Mouse (Mus musculus): ENCODE measurements at regions not wholly inside any gene's neighbourhood (a gene's known extent, or its start where the extent isn't known, plus 50 kb on each side); places are given as distances from the start of the nearest gene placed in this dataset.

DNA sequence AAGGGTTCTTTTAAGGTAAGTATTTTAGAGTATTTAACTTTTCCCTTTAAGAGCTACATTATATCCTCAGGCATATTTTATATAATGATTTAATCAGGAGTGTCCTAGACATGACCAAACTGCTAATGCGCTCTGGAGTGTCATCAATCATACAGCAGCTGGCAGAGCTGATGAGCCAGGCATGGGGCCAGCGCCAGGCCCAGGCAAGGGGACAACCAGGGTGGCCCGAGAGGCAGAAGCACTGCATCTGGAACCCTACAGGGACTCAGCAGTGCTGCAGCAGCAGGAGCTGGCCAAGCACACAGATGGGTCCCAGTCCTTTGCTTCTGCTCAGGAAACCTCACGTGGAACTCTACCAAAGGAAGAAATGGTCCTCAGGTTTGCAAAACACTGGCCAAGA lies 160.1 kb upstream of the Car8 start:
- Histone ChIP-seq H3K36me3 (ENCODE audit: control insufficient read depth, insufficient read depth, low read length, poor library complexity, severe bottlenecking) (no peaks in the 10 kb centered on the region), H3K27me3 (ENCODE audit: control insufficient read depth, insufficient read depth, low read length, poor library complexity, severe bottlenecking) (no peaks in the 10 kb centered on the region)
- no peak for DNase-seq (ENCODE audit: low read depth, low spot score)

DNA sequence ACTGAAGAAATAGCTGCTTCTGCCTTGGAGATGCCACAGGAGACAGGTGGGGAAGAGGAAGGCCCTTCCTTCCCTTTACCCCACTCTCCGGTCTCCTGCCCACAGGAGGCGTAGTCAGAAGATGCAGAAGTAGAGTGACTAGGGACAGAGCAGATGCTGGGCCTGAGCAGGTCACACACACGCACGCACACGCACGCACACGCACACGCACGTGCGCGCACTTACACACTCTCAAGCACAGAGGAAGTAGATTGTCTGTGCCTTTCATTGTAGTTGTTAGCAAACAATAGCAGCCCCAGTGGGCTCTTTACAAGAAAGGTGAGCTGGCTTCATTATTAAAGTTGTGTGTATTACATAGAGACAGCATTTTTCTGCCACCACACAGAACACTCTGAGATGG lies 144.3 kb upstream of the Car8 start:
- no peaks in the 10 kb centered on the region for H3K27me3 ChIP-seq (ENCODE audit: control insufficient read depth, insufficient read depth, low read length, poor library complexity, severe bottlenecking)
- peak; percentile 5 for DNase-seq (ENCODE audit: low read depth, low spot score)
- no peaks in the 10 kb centered on the region for H3K36me3 ChIP-seq (ENCODE audit: control insufficient read depth, insufficient read depth, low read length, poor library complexity, severe bottlenecking)

DNA sequence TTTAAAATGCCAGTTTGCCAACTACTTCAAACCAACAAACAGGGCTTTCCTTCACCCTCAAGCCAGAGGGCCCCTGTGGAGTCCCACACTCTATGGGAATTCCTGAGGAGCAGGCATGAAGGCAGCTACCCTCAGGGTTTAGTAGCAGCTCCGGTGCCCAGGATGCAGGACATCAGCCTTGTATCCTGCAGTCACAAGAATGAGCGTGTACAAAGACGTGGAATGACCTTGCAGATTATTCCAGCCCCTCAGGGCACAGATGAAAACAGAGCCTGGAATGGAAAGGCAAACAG lies 143.2 kb upstream of the Car8 start:
- Histone ChIP-seq H3K36me3 (ENCODE audit: control insufficient read depth, insufficient read depth, low read length, poor library complexity, severe bottlenecking) (no peaks in the 10 kb centered on the region), H3K27me3 (ENCODE audit: control insufficient read depth, insufficient read depth, low read length, poor library complexity, severe bottlenecking) (no peaks in the 10 kb centered on the region)
- DNase-seq (ENCODE audit: low read depth, low spot score) = no peak

DNA sequence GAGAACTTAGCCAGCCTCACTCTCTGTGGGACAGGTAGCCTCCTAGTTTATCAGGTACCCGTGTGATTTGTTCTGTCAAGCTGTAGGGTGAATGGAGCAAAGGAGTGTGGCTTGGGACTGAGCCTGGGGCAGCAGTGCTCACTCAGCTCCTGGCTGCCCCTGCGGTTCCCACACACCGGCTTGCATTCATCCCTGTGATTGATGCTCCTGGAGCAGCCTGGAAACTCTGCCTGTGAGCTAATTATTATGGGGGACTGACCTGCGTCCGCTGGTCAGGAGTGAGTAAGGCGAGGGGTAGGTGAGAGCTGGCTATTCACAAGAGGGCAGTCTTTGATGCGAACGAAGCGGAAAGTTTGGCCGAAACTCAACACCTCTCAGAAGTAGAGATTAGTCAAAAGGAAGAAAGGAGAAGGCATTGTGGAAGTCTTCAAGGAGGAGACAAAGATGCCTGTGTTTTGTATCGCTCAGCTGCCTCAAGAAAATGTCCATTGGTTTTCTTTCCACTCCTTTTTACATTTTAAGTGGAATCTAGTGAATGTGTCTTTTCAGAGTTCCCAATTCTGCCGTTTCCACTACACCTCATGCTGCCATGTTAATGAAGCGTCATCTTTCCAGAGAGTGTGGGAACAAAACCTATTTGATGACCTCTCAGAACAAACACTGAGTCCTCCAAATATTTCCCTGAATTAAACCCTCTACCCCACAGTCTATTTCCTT lies 142.7 kb upstream of the Car8 start:
- Histone ChIP-seq H3K27me3 (ENCODE audit: control insufficient read depth, insufficient read depth, low read length, poor library complexity, severe bottlenecking) (no peaks in the 10 kb centered on the region), H3K36me3 (ENCODE audit: control insufficient read depth, insufficient read depth, low read length, poor library complexity, severe bottlenecking) (no peaks in the 10 kb centered on the region)
- no peak for DNase-seq (ENCODE audit: low read depth, low spot score)

DNA sequence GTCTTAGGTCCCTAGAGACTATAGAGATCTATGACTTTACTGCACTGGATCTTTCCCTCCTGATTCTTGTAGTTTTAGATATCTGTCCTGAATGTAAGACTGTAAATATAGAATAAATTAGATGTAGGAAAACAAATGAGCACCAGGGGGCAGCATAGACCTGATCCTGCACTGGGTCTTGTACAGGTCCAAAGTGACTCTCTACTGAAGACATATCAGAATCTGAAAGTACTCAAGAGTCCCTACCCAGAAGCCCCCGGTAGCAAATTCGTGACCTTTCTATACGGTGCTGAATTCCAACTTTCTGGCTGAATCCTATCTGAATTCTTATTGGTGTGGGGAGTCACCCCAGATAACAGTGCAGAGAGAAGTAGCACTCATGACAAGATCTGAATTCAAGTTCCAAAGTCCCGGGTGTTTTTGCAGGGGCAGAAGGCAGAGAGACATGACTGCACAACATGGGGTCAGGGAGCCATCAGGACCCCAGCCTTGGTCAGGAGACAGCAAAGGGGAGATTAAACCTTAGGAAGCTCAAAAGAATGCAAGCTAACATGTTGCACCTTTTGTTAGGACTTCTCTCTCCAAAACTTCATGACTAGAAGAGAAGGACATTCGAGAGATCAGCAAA lies 142.0 kb upstream of the Car8 start:
- no peaks in the 10 kb centered on the region for H3K27me3 ChIP-seq (ENCODE audit: control insufficient read depth, insufficient read depth, low read length, poor library complexity, severe bottlenecking)
- DNase-seq (ENCODE audit: low read depth, low spot score) = peak; percentile 71
- H3K36me3 ChIP-seq (ENCODE audit: control insufficient read depth, insufficient read depth, low read length, poor library complexity, severe bottlenecking) = no peaks in the 10 kb centered on the region

DNA sequence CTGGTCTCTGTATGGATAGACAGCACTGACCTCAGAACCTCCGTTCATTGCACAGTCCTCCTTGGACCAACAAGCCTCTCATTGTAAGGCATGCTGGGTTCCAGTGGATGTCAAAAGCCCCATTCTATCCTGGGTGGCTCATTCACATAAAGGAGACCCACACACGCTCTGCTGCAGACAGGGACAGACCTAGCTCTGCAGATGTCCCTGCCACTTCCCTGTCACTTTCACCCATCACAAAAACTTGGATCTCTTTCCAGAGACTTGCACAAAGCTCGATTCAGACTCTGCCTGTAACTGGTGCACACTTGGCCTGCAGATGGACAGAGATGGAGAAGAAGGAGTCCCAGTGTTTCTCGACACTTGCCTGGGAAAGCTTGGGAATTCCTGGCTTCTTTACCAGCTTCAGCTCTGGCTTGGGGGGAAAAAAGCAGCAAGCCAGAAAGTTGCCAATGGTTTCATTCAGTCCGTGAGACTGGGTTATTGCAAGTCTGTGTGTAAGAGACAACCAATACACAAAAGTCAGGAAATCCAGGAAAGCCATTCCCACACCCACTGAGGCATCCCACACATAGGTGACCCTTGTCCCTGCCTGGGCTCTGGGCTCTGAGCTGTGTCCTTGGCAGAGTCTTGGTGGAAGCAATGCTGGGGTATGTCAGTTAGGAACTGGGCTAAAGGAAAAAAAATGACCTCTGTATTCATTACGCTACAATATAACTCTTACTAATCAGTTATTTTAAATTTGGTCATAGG lies 136.1 kb upstream of the Car8 start:
- no peak for DNase-seq (ENCODE audit: low read depth, low spot score)
- Histone ChIP-seq H3K27me3 (ENCODE audit: control insufficient read depth, insufficient read depth, low read length, poor library complexity, severe bottlenecking) (no peaks in the 10 kb centered on the region), H3K36me3 (ENCODE audit: control insufficient read depth, insufficient read depth, low read length, poor library complexity, severe bottlenecking) (no peaks in the 10 kb centered on the region)

DNA sequence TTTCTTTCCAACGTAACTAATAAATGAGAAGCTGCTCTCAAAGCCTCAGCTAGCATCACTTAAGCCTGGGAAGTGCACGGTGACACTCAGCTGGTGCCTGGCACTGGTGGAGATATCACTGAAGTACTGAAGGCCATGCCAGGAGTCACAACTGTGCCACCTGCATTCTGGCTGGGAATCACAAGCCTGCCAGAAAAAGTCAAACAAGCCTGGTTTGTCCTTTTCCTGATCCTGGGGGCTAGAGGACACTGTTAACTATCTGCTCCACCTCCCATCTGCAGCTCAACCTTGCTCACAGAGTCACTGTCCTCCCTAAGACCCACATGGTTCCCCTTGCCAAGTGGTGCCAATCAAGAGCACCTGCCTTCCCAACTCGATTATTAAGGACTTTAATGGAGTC lies 135.2 kb upstream of the Car8 start:
- no peaks in the 10 kb centered on the region for H3K27me3 ChIP-seq (ENCODE audit: control insufficient read depth, insufficient read depth, low read length, poor library complexity, severe bottlenecking)
- no peaks in the 10 kb centered on the region for H3K36me3 ChIP-seq (ENCODE audit: control insufficient read depth, insufficient read depth, low read length, poor library complexity, severe bottlenecking)
- no peak for DNase-seq (ENCODE audit: low read depth, low spot score)

DNA sequence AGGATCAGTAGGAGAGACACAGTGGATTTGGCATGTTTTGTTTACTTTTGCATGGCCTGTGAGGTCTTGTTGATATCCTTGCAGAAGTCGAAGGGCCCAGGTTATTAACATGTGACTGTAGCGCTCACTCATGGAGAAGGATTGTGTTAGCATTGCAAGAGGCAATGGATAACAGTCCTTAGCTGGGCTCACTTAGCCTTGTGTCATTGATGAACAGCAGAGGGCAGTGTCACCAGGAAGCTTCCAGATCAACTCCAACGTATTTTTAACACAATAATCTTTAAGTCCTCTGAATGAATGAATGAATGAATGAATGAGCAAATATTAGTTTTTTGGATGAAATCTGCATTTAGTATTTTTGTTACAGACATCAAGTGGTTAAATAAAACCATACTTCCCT lies 133.2 kb upstream of the Car8 start:
- Histone ChIP-seq H3K36me3 (ENCODE audit: control insufficient read depth, insufficient read depth, low read length, poor library complexity, severe bottlenecking) (no peaks in the 10 kb centered on the region), H3K27me3 (ENCODE audit: control insufficient read depth, insufficient read depth, low read length, poor library complexity, severe bottlenecking) (no peaks in the 10 kb centered on the region)
- DNase-seq (ENCODE audit: low read depth, low spot score) = peak; percentile 5

DNA sequence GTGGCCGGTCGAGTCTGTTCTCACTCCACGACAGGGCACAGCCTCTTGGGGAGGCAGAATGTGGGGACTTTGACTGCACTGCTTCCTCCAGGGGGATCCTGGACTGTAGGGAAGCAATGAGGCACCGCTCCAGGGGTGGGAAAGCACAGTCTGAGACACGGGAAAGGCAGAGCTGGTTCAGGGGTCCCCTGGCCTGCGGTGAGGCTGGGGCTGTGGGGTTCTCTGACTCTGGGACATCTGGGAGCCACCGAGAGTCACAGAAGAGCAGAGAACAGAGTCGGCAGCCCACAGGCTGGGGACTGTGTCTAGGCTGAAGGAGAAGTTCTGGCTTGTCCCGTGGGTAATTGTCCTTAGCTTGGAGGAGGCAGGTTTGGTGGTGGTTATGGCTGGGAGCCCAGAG lies 131.9 kb upstream of the Car8 start:
- no peaks in the 10 kb centered on the region for H3K36me3 ChIP-seq (ENCODE audit: control insufficient read depth, insufficient read depth, low read length, poor library complexity, severe bottlenecking)
- DNase-seq (ENCODE audit: low read depth, low spot score) = no peak
- no peaks in the 10 kb centered on the region for H3K27me3 ChIP-seq (ENCODE audit: control insufficient read depth, insufficient read depth, low read length, poor library complexity, severe bottlenecking)

DNA sequence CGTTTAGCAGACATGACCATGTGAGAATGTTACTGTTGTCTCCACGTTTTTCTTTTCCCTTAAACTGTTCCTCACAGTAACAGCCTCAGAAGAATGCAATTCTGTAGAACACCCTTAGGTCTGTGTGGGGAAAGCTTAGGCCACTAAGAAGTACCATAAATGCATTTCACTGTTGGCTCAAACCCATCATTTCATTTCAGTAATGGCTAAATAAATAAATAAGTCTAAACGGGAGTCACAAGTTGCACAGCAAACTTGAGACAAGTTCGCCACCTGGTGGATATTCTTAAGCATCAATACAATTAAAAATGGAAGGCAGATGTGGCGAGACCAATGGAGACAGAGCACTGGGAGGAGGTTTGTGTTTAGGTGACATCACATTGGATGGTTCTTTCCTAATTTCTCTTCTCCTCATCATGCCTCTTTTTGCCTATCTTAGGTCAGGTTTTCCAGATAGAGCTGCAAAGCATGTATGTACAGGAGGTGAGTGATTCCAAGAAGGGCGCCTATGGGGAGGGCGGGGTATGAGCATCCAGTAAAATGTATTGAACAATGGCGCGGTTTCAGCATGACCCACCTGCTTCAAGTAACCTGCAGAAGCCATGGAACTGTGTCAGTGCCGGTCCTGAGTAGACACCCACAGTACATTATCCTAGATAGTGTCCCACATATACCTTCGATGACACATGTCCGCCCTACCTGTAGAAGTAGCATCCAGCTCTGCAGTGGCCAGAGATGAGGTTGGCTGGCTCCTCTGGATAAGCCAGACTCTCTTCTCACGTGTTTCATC lies 128.8 kb upstream of the Car8 start:
- Histone ChIP-seq H3K36me3 (ENCODE audit: control insufficient read depth, insufficient read depth, low read length, poor library complexity, severe bottlenecking) (no peaks in the 10 kb centered on the region), H3K27me3 (ENCODE audit: control insufficient read depth, insufficient read depth, low read length, poor library complexity, severe bottlenecking) (no peaks in the 10 kb centered on the region)
- DNase-seq (ENCODE audit: low read depth, low spot score) = peak; percentile 51

DNA sequence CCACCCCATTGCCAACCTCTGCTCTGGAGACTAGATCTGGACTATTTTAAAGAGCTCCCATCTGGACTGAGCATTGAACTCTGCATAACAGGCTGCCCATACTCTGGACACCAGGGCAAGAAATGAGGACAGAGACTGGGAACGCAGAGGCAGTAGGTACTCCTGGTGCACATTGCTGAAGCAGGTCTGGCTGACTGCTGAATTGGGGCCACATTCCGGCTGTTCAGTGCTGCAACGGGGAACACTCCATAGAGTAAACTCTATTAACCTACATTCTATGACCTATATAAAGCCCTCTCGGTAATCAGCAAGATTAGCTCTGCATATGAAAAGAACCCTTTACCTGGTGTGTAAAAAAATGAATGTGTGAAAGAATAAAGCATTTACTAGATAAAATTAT lies 128.1 kb upstream of the Car8 start:
- no peaks in the 10 kb centered on the region for H3K27me3 ChIP-seq (ENCODE audit: control insufficient read depth, insufficient read depth, low read length, poor library complexity, severe bottlenecking)
- no peak for DNase-seq (ENCODE audit: low read depth, low spot score)

DNA sequence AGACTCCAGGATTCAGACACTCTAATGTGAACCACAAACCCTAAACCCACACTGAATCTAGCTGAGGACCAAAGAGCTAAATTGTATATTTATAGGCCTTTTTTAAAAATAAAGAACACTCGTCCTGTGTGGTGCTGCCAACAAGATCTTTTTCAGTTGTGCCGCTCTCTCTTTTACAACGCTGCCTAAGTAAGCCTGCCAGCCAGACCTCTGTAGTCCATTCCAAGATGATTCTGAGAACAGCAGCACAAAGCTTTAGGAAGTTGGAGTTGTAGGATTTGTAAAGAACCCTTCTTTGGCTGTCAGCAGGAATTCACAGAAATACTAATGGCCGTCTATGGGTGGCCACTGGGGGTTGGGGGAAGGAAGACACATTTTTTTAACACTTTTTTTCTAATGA lies 123.6 kb upstream of the Car8 start:
- H3K27me3 ChIP-seq (ENCODE audit: control insufficient read depth, insufficient read depth, low read length, poor library complexity, severe bottlenecking) = no peaks in the 10 kb centered on the region
- DNase-seq (ENCODE audit: low read depth, low spot score) = no peak

More for the DNA sequence above, 128.1 kb upstream of the Car8 start:
- H3K36me3 ChIP-seq (ENCODE audit: control insufficient read depth, insufficient read depth, low read length, poor library complexity, severe bottlenecking) = no peaks in the 10 kb centered on the region

DNA sequence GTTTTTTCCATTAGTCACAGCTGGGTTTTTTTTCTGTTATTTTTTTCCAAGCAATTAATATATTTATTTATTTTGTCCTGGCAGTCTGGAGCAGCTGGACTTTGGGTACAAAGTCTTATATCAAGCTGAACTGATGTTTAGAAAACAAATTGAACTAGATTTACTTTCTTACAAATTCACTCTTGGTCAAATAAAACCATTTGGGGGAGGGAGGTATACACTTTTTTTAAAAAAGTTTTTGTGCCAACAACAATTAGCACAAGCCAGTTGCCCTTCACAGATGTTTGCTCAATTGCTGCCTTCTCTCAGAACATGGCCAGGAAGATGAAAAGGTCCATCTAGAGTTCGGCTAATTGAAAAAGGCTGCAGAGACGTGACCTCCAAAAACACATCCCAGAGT lies 123.1 kb upstream of the Car8 start:
- Histone ChIP-seq H3K27me3 (ENCODE audit: control insufficient read depth, insufficient read depth, low read length, poor library complexity, severe bottlenecking) (no peaks in the 10 kb centered on the region), H3K36me3 (ENCODE audit: control insufficient read depth, insufficient read depth, low read length, poor library complexity, severe bottlenecking) (no peaks in the 10 kb centered on the region)
- DNase-seq (ENCODE audit: low read depth, low spot score) = no peak

More for the DNA sequence above, 123.6 kb upstream of the Car8 start:
- H3K36me3 ChIP-seq (ENCODE audit: control insufficient read depth, insufficient read depth, low read length, poor library complexity, severe bottlenecking) = no peaks in the 10 kb centered on the region

DNA sequence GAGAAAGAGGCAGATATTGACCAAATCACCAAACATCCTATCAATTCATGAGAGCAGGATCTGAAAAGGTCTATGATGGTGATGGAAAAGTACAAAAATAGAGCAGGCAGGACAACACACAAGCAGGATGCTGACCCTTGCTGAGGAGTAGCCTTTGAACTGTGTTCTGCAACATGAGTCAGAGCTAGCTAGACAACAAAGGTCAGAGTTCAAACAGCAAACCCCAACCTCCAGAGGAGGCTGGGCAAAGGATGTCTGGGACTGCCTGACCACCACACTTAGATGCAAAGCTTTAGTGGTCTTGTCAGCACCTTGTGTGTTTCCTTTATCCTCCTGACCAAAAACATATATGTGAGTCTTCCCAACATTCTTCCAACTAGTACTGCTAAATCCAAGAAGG lies 122.5 kb upstream of the Car8 start:
- no peak for DNase-seq (ENCODE audit: low read depth, low spot score)
- H3K27me3 ChIP-seq (ENCODE audit: control insufficient read depth, insufficient read depth, low read length, poor library complexity, severe bottlenecking) = no peaks in the 10 kb centered on the region

DNA sequence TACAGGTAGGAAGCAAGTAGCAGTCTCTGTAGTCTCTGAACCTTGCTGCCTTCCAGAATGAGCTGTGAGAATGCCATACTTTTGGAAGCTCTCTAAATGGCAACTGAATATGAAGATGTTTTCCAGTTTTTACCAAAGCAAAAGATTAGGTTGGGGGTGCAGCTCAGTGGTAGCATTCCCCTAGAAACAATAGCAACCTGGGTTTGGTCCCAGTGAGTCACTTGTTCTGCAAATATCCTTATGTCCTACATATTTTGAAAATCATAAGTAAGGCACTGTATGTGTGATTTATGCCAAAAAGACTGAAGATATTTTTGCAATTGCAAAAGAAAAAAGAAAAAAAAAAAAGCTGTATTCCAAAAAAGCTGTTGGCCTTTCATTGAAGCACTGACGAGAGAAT lies 118.6 kb upstream of the Car8 start:
- H3K36me3 ChIP-seq (ENCODE audit: control insufficient read depth, insufficient read depth, low read length, poor library complexity, severe bottlenecking) = no peaks in the 10 kb centered on the region
- no peak for DNase-seq (ENCODE audit: low read depth, low spot score)
- H3K27me3 ChIP-seq (ENCODE audit: control insufficient read depth, insufficient read depth, low read length, poor library complexity, severe bottlenecking) = no peaks in the 10 kb centered on the region

More for the DNA sequence above, 122.5 kb upstream of the Car8 start:
- H3K36me3 ChIP-seq (ENCODE audit: control insufficient read depth, insufficient read depth, low read length, poor library complexity, severe bottlenecking) = no peaks in the 10 kb centered on the region

All from splenic B cell, adult 2 months (primary cell).